Mouse (Mus musculus) C2C12 (cell line): Measurements from ENCODE around the gene Tdg.
"Not testable (repeated sequence)": the region's sequence is repeated elsewhere in the genome, so short reads cannot be mapped to it uniquely, and the experiment has no call there.

Experiments
- CEBPB ChIP-seq: IDR thresholded peaks from one replicate; pipeline ENCODE4 v1.6.1; 2011; ENCODE audit warnings: low read depth, mild to moderate bottlenecking, control low read depth, moderate library complexity
- CTCF ChIP-seq: IDR thresholded peaks from one replicate; pipeline ENCODE4 v1.5.1; 2011; ENCODE audit not compliant: control insufficient read depth, insufficient read depth, insufficient read length
- MAX ChIP-seq: IDR thresholded peaks from one replicate; pipeline ENCODE4 v1.6.1; 2011; ENCODE audit warnings: mild to moderate bottlenecking, control low read depth
- MYOD1 ChIP-seq: IDR thresholded peaks from one replicate; pipeline ENCODE4 v1.6.1; 2011; ENCODE audit warnings: low read depth; ENCODE audit not compliant: control insufficient read depth, insufficient read length
- MYOG ChIP-seq: IDR thresholded peaks from one replicate; pipeline ENCODE4 v1.6.1; 2011; ENCODE audit not compliant: control insufficient read depth, insufficient read length; ENCODE audit errors: extremely low read depth
- USF1 ChIP-seq: IDR thresholded peaks from one replicate; pipeline ENCODE4 v1.6.1; 2011; ENCODE audit warnings: low read depth, mild to moderate bottlenecking, control low read depth, moderate library complexity

DNA sequence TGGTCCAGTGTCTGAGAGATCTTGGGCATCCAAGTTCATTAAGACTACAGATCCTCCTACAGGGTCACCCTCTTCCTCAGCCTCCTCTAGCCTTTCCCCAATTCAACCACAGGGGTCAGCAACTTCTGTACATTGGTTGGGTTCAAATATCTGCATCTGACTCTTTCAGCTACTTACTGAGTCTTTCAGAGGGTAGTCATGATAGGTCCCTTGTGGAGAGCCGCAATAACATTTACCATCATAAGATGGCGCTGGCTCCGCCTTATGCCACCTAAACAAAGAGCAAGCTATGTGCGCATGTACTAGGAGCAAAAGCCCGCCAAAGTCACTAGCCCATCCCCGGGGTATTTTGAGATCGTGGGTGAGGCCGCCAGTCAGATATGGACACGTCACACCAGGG is 40.0 kb upstream of the Tdg start:
- not testable (repeated sequence) for TF ChIP-seq CTCF, MAX, MYOG, MYOD1, USF1, CEBPB
